Mouse (Mus musculus) testis, adult 2 months (tissue): ENCODE results near the gene Adamtsl5.

ENCODE experiments used
- CTCF ChIP-seq: fragments of 200-500 bp; IDR thresholded peaks from 2 replicates; pipeline ENCODE4 v1.5.1; 2012; ENCODE audit warnings: low read depth, mild to moderate bottlenecking, inconsistent platforms, low read length, moderate library complexity; ENCODE audit not compliant: control insufficient read depth, insufficient read depth, insufficient replicate concordance
- POLR2A ChIP-seq: fragments of 200-500 bp; IDR thresholded peaks from 2 replicates; pipeline ENCODE4 v1.6.1; 2012; ENCODE audit warnings: low read depth, mild to moderate bottlenecking, inconsistent platforms, low read length, moderate library complexity; ENCODE audit not compliant: control insufficient read depth

DNA sequence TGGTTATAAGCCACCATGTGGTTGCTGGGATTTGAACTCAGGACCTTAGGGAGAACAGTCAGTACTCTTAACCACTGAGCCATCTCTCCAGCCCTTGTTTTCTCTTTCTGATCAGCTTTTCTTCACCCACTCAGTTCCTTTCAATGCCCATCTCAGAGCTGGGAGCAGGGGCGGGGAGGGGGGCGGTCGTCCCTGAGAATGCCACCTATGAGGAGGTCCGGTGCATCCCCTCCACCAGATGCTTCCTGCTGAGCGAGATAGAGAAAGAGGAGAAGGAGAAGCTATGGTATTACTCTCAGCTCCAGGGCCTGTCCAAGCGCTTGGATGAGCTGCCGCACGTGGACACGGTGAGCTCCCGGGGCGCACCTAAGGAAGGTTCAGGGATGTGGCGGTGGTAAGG lies 43.8 kb downstream of the Adamtsl5 start:
- no peak for TF ChIP-seq POLR2A
- no peak for TF ChIP-seq CTCF
